Mouse (Mus musculus): Measurements from ENCODE around the gene Olfr1199. TPM values are rescaled to one million over a fixed set of nuclear protein-coding genes. Genes with fewer than 3 reads are reported as not detected.

Olfr1199 gene
- total RNA-seq (2023): not detected

DNA sequence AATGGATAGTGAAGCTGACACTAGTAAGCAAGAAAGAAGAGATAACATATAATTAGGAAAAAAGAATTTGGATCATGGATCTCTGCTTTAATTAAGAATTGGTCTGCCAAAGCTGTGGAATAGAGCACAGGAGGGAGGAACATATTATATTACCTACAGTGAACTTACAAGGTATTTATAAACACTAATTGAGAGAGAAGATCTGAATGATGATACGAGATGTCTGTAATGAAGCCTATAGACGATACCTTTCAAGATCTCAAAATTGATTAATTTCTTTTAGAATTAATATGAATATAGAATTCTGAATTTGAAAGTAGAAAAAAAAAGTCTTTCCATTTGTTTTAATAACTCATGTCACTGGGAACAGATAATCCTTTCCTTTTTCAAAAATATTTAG is at the start of gene Olfr1199:
Olfr1199 (minus strand) TSS at position 101 of the 400 bp plus-strand sequence.

DNA sequence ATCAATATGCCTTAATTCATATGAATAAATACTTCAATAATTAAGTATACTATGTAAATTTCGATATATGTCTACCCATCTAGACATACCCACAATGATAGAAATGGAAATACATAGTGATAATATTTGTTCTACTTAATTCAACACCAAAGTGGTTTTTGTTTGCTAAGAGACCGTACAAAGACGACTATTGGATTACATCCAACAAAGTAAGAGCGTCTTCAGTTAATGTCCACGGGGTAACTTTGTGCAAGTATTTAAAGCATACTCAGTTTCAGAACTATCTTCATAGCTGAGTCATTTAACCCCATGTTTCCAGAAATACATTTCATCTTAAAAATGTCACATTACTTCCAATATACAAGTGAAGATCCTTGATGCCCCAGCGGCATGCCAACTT is 32.5 kb upstream of the Olfr1199 start, which contains the start of gene Olfr1201:
Olfr1201 (plus strand) TSS at position 301 of the 400 bp plus-strand sequence.

DNA sequence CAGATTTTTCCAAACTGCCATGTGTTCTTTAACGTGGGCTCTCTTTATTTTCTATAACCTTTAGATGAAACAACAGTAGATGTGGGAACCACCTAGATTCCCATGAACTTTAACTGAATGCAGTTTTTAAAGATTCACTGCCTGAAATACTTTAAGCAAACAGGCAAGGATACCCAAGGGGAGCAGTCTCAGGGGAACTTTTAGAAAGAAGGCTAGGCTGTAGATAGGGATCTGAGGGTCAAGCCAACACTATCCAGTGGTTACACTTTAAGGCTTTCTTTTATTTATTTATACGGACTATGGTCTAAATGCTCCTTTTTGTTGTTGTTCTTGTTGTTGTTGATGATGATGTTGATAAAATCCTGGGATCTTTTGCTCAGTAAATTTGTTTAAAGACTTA is 10.1 kb upstream of the Olfr1199 start, which contains the start of gene Olfr1200:
Olfr1200 (minus strand) TSS at position 101 of the 400 bp plus-strand sequence.

DNA sequence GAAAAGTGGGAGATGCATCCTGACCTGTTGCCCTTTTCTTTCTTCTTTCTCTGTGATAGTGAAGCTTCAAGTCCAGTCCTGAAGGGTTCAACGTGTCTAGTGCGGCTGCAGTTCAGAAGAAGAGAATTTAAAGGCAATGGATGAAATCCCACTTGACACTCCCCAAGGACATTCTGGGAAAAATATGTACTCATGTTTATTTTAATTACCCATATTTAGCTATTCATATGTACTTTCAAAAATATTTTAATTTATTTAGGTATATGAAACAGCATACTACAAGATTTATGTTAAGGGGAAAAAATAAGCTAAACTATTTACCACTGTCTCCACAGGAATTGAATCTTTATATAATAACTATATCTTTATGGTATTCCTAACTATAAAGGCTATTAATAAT is 9.0 kb downstream of the Olfr1199 start, which contains the start of gene Olfr1198:
Olfr1198 (minus strand) TSS at position 101 of the 400 bp plus-strand sequence.

DNA sequence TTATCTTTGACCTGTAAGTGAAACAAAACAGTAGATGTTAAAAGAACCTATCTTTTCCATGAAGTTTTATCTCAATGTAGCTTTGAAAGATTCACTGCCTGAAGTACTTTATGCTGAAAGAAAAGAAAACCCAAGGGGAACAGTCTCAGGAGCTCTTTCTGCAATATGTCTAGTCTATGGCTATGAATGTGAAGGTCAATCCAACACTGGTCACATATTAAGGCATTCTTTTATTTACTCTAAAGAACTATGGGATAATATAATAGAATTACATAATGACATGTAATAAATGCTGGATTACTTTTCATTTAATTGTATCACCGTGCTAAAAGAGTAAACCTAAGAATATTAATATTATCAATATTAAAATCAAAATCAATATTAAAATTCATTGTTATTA is 28.0 kb downstream of the Olfr1199 start, which contains the start of gene Olfr1197:
Olfr1197 (minus strand) TSS at position 101 of the 400 bp plus-strand sequence.

DNA sequence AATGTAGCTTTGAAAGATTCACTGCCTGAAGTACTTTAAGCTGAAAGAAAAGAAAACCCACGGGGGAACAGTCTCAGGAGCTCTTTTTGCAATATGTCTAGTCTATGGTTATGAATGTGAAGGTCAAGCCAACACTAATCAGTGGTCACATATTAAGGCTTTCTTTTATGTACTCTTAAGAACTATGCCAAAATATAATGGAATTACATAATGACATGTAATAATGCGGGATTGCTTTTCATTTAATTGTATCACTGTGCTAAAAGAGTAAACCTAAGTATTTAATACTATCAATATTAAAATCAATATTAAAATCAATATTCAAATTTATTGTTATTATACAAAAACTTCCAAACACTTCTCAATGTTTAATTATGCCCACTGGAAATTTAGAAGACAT is 55.8 kb downstream of the Olfr1199 start, which contains the start of gene Olfr1196:
Olfr1196 (minus strand) TSS at position 101 of the 400 bp plus-strand sequence.

Other genes with a start within 250 kb of the Olfr1199 start
- gene Olfr1186, start 241.9 kb downstream of the Olfr1199 start, total RNA-seq (2023): not detected
- not detected for gene Olfr1188, start 203.5 kb downstream of the Olfr1199 start, total RNA-seq (2023)
- not detected for gene Olfr1189, start 174.0 kb downstream of the Olfr1199 start, total RNA-seq (2023)
- gene Olfr1191-ps1, start 119.9 kb downstream of the Olfr1199 start, total RNA-seq (2023): 0.09 TPM
- not detected for gene Olfr1192-ps1, start 112.0 kb downstream of the Olfr1199 start, total RNA-seq (2023)
- gene Olfr1193, start 84.8 kb downstream of the Olfr1199 start, total RNA-seq (2023): not detected
- not detected for gene Olfr1195, start 71.3 kb downstream of the Olfr1199 start, total RNA-seq (2023)
- not detected for gene Olfr1196, start 55.9 kb downstream of the Olfr1199 start, total RNA-seq (2023)
- gene Olfr1197, start 28.1 kb downstream of the Olfr1199 start, total RNA-seq (2023): not detected
- gene Olfr1198, start 9.1 kb downstream of the Olfr1199 start, total RNA-seq (2023): not detected
- gene Olfr1200, start 10.0 kb upstream of the Olfr1199 start, total RNA-seq (2023): not detected
- gene Olfr1201, start 32.6 kb upstream of the Olfr1199 start, total RNA-seq (2023): not detected
- gene Olfr1202, start 54.0 kb upstream of the Olfr1199 start, total RNA-seq (2023): not detected
- not detected for gene Olfr1205, start 69.3 kb upstream of the Olfr1199 start, total RNA-seq (2023)
- not detected for gene Olfr1204, start 88.8 kb upstream of the Olfr1199 start, total RNA-seq (2023)
- gene Olfr1206, start 102.8 kb upstream of the Olfr1199 start, total RNA-seq (2023): not detected
- gene Olfr1208, start 141.8 kb upstream of the Olfr1199 start, total RNA-seq (2023): not detected
- gene Olfr1209, start 154.7 kb upstream of the Olfr1199 start, total RNA-seq (2023): not detected
- gene Olfr1211, start 177.6 kb upstream of the Olfr1199 start, total RNA-seq (2023): not detected
- not detected for gene Olfr1212, start 193.5 kb upstream of the Olfr1199 start, total RNA-seq (2023)
- not detected for gene Gm13762, start 219.8 kb upstream of the Olfr1199 start, total RNA-seq (2023)
- gene Olfr1214, start 232.2 kb upstream of the Olfr1199 start, total RNA-seq (2023): not detected
- gene Olfr1215, start 246.5 kb upstream of the Olfr1199 start, total RNA-seq (2023): not detected